Mouse (Mus musculus): Measurements from ENCODE around the gene Sema4b. TPM values are rescaled to one million over a fixed set of nuclear protein-coding genes. Genes with fewer than 3 reads are reported as not detected.
A peak's percentile ranks its signal among the peaks of the same experiment; 100 is the strongest.

Sema4b gene
- polyA plus RNA-seq, 1 experiment = 51.6 TPM

DNA sequence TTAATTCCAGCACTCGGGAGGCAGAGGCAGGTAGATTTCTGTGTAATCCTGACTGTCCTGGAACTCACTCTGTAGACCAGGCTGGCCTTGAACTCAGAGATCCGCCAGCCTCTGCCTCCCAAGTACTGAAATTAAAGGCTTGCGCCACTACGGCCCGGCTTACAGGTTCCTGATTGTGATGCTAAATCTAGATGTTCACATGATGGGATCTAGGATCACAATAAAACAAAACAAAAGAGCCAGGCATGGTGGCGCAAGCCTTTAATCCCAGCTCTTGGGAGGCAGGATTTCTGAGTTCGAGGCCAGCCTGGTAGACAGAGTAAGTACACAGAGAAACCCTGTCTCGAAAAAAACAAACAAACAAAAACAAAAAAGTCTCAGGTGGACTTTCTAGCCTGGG, 33.9 kb upstream of the Sema4b start:
- Histone ChIP-seq H3K4me1 (ENCODE audit: control insufficient read depth, insufficient read depth, low read length) (peaks cover 4% of the 10 kb centered on the region; the same call in 1 of the 2 replicates), H3K27ac (ENCODE audit: control insufficient read depth, insufficient read depth, low read depth, low read length, poor library complexity) (no peak overlapping the region), H3K4me3 (replicated peaks; ENCODE audit: control insufficient read depth, low read depth, low read length) (no peak overlapping the region)
- TF ChIP-seq CTCF (IDR thresholded peaks at IDR 0.05; ENCODE audit: control insufficient read depth, insufficient read depth, low read length) = no peak
- TF ChIP-seq POLR2A (IDR thresholded peaks at IDR 0.05; ENCODE audit: borderline replicate concordance, control insufficient read depth, low read depth, low read length) = no peak
- 90% methylated on average over 8 of the region's 8 CpGs for WGBS

DNA sequence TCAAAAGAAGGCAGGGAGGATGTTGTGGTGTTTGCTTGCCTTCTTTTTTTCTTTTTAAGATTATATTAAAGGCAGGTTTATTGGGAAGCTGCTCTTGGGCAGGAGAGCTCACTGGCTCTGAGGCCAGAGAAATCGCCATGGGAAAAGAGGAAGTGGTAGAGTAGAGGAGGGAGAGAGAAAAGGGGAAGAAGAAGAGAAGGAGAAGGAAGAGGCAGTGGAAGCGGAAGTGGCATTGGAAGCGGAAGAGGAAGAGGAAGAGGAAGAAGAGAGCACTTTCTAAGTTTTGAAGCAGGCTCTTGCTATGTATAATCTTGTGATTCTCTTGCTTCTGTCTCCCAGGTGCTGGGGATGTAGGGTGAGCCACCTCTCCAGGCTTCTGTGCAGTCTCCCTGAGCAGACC, 32.0 kb upstream of the Sema4b start:
- Histone ChIP-seq H3K4me3 (replicated peaks; ENCODE audit: control insufficient read depth, low read depth, low read length) (no peak overlapping the region), H3K4me1 (ENCODE audit: control insufficient read depth, insufficient read depth, low read length) (peaks cover 5% of the 10 kb centered on the region; the same call in 1 of the 2 replicates), H3K27ac (ENCODE audit: control insufficient read depth, insufficient read depth, low read depth, low read length, poor library complexity) (peak overlapping the region; percentile 1; the same call in 1 of the 2 replicates)
- WGBS = 16% methylated on average over 3 of the region's 3 CpGs
- TF ChIP-seq POLR2A (IDR thresholded peaks at IDR 0.05; ENCODE audit: borderline replicate concordance, control insufficient read depth, low read depth, low read length) (no peak), CTCF (IDR thresholded peaks at IDR 0.05; ENCODE audit: control insufficient read depth, insufficient read depth, low read length) (no peak)

DNA sequence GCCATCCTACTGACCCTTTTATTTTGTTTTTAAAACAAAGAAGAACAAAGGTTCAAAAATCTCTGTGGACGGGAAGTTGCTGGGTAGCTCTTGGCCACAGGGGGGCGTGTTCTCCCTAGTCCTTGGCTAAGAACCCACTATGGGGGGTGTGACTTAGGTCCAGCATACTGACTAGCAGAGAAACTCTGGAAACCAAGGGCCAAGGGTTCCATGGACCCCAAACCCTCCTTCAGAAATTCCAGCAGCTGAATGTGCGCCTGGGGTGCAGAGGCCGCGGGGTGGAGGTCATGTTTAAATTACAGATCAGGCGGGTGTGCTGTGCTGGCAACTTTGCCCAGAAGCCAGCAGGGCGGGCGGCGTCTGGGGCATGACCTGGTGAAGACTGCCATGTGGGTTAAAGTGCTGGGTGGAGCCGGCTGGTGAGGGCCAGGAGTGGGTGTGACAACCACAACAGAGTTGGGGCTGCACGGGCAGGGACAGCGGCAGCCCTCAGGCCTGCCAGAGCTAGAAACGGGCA, 29.9 kb upstream of the Sema4b start:
- TF ChIP-seq POLR2A (IDR thresholded peaks at IDR 0.05; ENCODE audit: borderline replicate concordance, control insufficient read depth, low read depth, low read length) (no peak), CTCF (IDR thresholded peaks at IDR 0.05; ENCODE audit: control insufficient read depth, insufficient read depth, low read length) (peak; percentile 63)
- 40% methylated on average over 13 of the region's 13 CpGs for WGBS
- Histone ChIP-seq H3K4me1 (ENCODE audit: control insufficient read depth, insufficient read depth, low read length) (peaks cover 9% of the 10 kb centered on the region), H3K4me3 (replicated peaks; ENCODE audit: control insufficient read depth, low read depth, low read length) (no peak overlapping the region), H3K27ac (ENCODE audit: control insufficient read depth, insufficient read depth, low read depth, low read length, poor library complexity) (peak overlapping the region; percentile 5)

DNA sequence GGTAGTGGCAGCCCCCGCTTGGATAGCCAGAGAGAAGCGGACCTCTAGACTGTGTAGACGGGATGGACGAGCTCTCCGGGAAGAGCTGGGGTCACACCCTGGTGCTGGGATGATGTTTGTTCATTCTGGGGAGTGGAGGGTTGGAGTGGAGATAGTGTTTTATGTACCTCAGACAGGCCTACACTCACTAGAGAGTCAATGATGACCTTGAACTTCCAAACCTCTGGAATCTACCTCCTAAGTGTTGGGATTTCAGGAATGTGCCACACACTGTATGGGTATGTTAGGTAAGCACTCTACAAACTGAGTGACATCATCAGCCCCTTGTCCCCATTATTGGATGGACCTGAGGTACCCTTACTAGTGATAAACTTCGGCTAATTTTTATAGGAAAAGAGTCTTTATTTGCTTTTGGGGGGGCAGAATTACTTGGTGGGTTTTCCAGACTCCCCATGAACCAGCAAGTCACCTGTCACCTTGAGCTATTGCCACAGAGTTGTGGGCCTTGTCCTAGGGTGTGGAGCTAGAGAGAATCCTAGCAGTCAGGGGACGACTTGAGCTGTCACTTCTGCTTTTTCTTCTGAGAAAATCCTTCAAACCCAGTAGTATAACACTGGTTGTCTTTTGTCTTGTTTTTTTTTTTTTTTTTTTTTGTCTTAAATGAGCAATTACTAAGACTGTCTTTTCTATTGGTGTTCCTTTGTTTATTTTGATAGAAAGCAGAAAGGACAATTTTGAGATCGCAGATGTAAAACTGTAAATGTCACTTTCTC, 28.0 kb upstream of the Sema4b start:
- TF ChIP-seq CTCF (IDR thresholded peaks at IDR 0.05; ENCODE audit: control insufficient read depth, insufficient read depth, low read length) (no peak), POLR2A (IDR thresholded peaks at IDR 0.05; ENCODE audit: borderline replicate concordance, control insufficient read depth, low read depth, low read length) (no peak)

DNA sequence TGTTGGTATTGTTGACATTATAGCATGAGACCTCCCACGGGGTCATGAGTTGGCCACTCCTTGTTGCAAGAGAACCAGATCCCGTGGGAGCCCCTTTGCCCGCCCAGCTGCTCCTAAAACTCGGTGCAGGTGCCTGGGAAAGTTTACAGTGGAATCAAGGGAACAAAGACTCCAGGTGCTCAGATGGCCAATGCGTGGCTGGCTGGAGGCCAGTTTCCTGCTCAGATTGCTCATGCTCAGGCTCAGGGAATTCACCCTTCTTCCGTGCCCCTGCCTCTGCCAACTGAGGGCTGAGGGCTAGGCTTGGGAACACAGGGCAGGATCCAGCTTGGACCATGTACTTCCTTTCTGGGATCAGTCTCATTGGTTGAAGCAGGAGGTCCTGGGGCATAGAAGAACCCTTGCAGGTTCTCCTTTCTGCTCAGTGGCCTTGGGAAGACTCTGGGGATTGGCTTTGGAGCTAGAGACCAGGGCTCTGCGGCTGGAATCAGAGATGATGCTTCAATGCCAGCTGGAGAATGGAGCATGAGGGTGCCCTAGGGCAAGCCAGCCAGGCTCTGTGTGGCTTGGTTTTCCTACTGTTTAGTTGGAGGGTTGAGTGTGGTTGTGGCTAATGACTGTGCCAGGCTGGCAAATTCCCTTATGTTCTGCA, 26.2 kb upstream of the Sema4b start:
- 67% methylated on average over 7 of the region's 7 CpGs for WGBS
- TF ChIP-seq POLR2A (IDR thresholded peaks at IDR 0.05; ENCODE audit: borderline replicate concordance, control insufficient read depth, low read depth, low read length) (no peak), CTCF (IDR thresholded peaks at IDR 0.05; ENCODE audit: control insufficient read depth, insufficient read depth, low read length) (no peak)
- H3K27ac ChIP-seq (ENCODE audit: control insufficient read depth, insufficient read depth, low read depth, low read length, poor library complexity) = no peak overlapping the region
- peaks cover 6% of the 10 kb centered on the region for H3K4me1 ChIP-seq (ENCODE audit: control insufficient read depth, insufficient read depth, low read length)
- H3K4me3 ChIP-seq (replicated peaks; ENCODE audit: control insufficient read depth, low read depth, low read length) = no peak overlapping the region

More for the DNA sequence above, 28.0 kb upstream of the Sema4b start:
- no peak overlapping the region for H3K4me3 ChIP-seq (replicated peaks; ENCODE audit: control insufficient read depth, low read depth, low read length)
- peaks cover 9% of the 10 kb centered on the region for H3K4me1 ChIP-seq (ENCODE audit: control insufficient read depth, insufficient read depth, low read length)
- no peak overlapping the region for H3K27ac ChIP-seq (ENCODE audit: control insufficient read depth, insufficient read depth, low read depth, low read length, poor library complexity)
- 75% methylated on average over 8 of the region's 8 CpGs for WGBS

DNA sequence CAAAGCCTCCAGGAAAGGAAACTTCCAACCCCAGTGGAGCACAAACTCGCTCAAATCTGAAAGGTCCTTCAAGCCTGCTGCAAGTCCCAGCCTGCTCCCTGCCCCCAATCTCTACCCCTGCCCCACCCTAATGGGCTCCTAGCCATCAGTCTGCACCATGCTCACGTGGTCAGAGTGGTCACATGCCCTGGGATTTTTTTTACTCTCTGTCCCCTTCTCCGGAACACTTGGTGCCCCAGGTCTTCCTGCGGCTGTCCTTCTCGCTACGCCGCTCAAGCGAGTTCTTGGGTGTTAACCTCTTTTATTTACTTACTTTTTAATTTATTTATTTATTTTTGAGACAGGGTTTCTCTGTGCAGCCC, 25.7 kb upstream of the Sema4b start:
- peaks cover 6% of the 10 kb centered on the region for H3K4me1 ChIP-seq (ENCODE audit: control insufficient read depth, insufficient read depth, low read length)

DNA sequence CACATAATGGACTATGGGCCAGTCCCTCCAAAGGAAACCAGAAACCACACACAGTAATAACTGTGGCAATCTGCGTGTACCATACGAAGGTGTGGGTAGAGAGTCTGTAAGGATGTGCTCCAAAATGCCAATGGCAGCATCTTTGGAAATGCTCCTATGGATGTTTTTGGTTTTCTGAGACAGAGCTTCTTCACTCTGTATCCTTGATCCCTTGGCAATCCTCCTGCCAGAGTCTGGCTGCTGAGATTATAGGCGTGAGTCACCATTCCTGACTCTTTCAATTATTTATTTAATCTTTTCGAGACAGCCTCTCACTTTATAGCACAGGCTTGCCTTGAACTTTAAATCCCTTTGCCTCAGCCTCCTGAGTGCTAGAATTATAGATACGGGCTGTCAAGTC, 21.2 kb upstream of the Sema4b start:
- WGBS = 50% methylated on average over 5 of the region's 5 CpGs
- Histone ChIP-seq H3K27ac (ENCODE audit: control insufficient read depth, insufficient read depth, low read depth, low read length, poor library complexity) (no peak overlapping the region), H3K4me1 (ENCODE audit: control insufficient read depth, insufficient read depth, low read length) (peaks cover 2% of the 10 kb centered on the region), H3K4me3 (replicated peaks; ENCODE audit: control insufficient read depth, low read depth, low read length) (no peak overlapping the region)
- TF ChIP-seq POLR2A (IDR thresholded peaks at IDR 0.05; ENCODE audit: borderline replicate concordance, control insufficient read depth, low read depth, low read length) = no peak
- no peak for TF ChIP-seq CTCF (IDR thresholded peaks at IDR 0.05; ENCODE audit: control insufficient read depth, insufficient read depth, low read length)

More for the DNA sequence above, 25.7 kb upstream of the Sema4b start:
- TF ChIP-seq POLR2A (IDR thresholded peaks at IDR 0.05; ENCODE audit: borderline replicate concordance, control insufficient read depth, low read depth, low read length) (no peak), CTCF (IDR thresholded peaks at IDR 0.05; ENCODE audit: control insufficient read depth, insufficient read depth, low read length) (no peak)
- Histone ChIP-seq H3K4me3 (replicated peaks; ENCODE audit: control insufficient read depth, low read depth, low read length) (no peak overlapping the region), H3K27ac (ENCODE audit: control insufficient read depth, insufficient read depth, low read depth, low read length, poor library complexity) (no peak overlapping the region)
- 28% methylated on average over 8 of the region's 8 CpGs for WGBS

DNA sequence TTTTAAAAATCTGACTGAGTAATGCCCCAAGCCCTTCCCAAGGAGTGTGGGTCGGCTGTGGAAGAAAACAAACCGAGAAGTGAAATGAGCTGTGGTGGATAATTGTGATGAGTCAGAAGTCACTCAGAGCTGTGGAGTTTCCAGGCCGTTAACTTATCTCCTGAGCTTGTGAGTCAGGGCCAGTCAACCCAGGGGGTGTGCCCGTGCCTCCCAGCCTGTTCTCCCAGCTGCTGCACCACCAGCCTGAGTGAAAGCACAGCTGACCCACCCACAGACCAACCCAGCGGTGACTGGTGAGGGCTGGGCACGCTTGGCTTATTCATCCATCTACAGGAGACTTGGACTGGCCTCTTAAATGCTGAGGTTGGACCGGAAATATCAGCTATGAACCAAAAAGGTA, 19.9 kb upstream of the Sema4b start:
- no peaks in the 10 kb centered on the region for H3K4me1 ChIP-seq (ENCODE audit: control insufficient read depth, insufficient read depth, low read length)
- 18% methylated on average over 7 of the region's 7 CpGs for WGBS
- H3K27ac ChIP-seq (ENCODE audit: control insufficient read depth, insufficient read depth, low read depth, low read length, poor library complexity) = no peak overlapping the region
- TF ChIP-seq CTCF (IDR thresholded peaks at IDR 0.05; ENCODE audit: control insufficient read depth, insufficient read depth, low read length) = no peak
- no peak for TF ChIP-seq POLR2A (IDR thresholded peaks at IDR 0.05; ENCODE audit: borderline replicate concordance, control insufficient read depth, low read depth, low read length)
- no peak overlapping the region for H3K4me3 ChIP-seq (replicated peaks; ENCODE audit: control insufficient read depth, low read depth, low read length)
